In the genomic region with DNA sequence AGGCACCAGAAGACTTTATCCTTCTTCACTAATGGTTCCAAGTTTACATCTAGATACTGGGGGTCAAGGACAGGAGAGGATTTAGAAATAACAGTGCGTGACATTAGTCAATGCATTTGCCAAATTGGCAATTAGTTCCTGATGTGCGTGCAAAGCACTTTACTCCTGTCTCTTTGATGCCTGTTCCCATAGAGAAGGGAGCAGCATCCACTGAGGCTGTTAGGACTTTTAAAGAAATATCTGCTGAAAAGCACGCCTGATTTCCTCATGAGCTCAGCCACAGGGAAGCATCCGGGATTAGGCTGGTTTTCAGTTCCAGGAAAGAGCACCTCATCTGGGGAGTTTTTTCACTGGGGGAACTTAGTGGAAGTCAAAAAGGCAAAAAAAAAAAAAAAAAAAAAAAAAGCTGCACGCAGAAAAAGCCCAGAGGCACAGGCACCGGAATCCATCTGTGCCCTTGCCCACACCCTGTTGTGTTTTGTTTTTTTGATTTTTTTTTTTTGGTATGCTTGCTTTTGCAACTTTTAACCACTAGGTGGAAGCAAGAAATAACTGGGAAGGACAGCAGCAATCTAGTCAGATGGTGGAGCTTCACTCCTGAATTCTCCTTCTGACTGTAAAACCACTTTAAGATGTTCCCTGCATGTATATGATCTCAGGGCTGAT, we compare ENCODE assay signal across 8 mouse cellular contexts. TPM values are rescaled to one million over a fixed set of nuclear protein-coding genes. Genes with fewer than 3 reads are reported as not detected.
DNase-seq lines count a peak whose midpoint lies in the region; ATAC-seq and TF ChIP-seq lines count a peak whose summit lies in the region.

No protein-coding gene starts in this region.

- H3K4me2 ChIP-seq in lung, embryonic 15.5 days: peak overlapping the region; percentile 37; the same call in 1 of the 2 replicates
- peak overlapping the region; percentile 40 for H3K4me2 ChIP-seq in forebrain, postnatal 0 days (ENCODE audit: low read depth)
- H3K4me2 ChIP-seq in midbrain, postnatal 0 days (ENCODE audit: low read depth, low read length, poor library complexity, severe bottlenecking): peak overlapping the region; percentile 24; the same call in 1 of the 2 replicates

- no peak overlapping the region for H3K27ac ChIP-seq in lung, embryonic 15.5 days
- H3K27ac ChIP-seq in forebrain, postnatal 0 days (ENCODE audit: low read depth, low read length): no peak overlapping the region
- no peak overlapping the region for H3K27ac ChIP-seq in midbrain, postnatal 0 days (ENCODE audit: low read depth, low read length)

- no peak for ATAC-seq in lung, embryonic 15.5 days (ENCODE audit: borderline replicate concordance, extremely low read depth, low FRiP score, low TSS enrichment)
- peak; percentile 53 for ATAC-seq in forebrain, postnatal 0 days
- 0 out of 2 replicates have a peak, but pooled peaks have one; percentile 15 for ATAC-seq in midbrain, postnatal 0 days (ENCODE audit: low FRiP score)

- H3K4me1 ChIP-seq in lung, embryonic 15.5 days: peaks cover 27% of the 10 kb centered on the region
- H3K4me1 ChIP-seq in forebrain, postnatal 0 days (ENCODE audit: insufficient read depth): peaks cover 10% of the 10 kb centered on the region; the same call in 1 of the 2 replicates
- peaks cover 10% of the 10 kb centered on the region; the same call in 1 of the 2 replicates for H3K4me1 ChIP-seq in midbrain, postnatal 0 days (ENCODE audit: insufficient read depth, low read length)

- no peak for DNase-seq in lung, postnatal 4 days
- peak; percentile 37 for DNase-seq in c-Kit-positive CD71-positive TER-119-positive erythroid progenitor cells, embryonic 14.5 days (ENCODE audit: low spot score)
- DNase-seq in forebrain, postnatal 0 days: peak; percentile 77
- peak; percentile 28 for DNase-seq in left cerebral cortex, postnatal 4 days
- peak; percentile 81 for DNase-seq in midbrain, postnatal 0 days (ENCODE audit: low spot score)
- DNase-seq in spleen, postnatal 4 days (ENCODE audit: low spot score in 2 of 2): no peak
- DNase-seq in urinary bladder, postnatal 36 days (ENCODE audit: low spot score in 2 of 2): no peak

- H3K27me3 ChIP-seq in lung, embryonic 15.5 days: no peaks in the 10 kb centered on the region
- H3K27me3 ChIP-seq in forebrain, postnatal 0 days (ENCODE audit: insufficient read depth, low read length): no peaks in the 10 kb centered on the region
- no peaks in the 10 kb centered on the region for H3K27me3 ChIP-seq in midbrain, postnatal 0 days (ENCODE audit: insufficient read depth, low read length)

- H3K9me3 ChIP-seq in lung, embryonic 15.5 days: no peaks in the 10 kb centered on the region
- H3K9me3 ChIP-seq in forebrain, postnatal 0 days (ENCODE audit: low read length): no peaks in the 10 kb centered on the region
- no peaks in the 10 kb centered on the region for H3K9me3 ChIP-seq in midbrain, postnatal 0 days (ENCODE audit: low read length)

- H3K9ac ChIP-seq in lung, embryonic 15.5 days: 0 out of 2 replicates have a peak overlapping the region, but pooled peaks have one; percentile 11
- H3K9ac ChIP-seq in forebrain, postnatal 0 days: no peak overlapping the region
- 0 out of 2 replicates have a peak overlapping the region, but pooled peaks have one; percentile 24 for H3K9ac ChIP-seq in midbrain, postnatal 0 days (replicated peaks; ENCODE audit: low read length, poor library complexity, severe bottlenecking)

- WGBS in lung, embryonic 15.5 days: 12% methylated on average over 6 of the region's 6 CpGs
- WGBS in forebrain, postnatal 0 days: 5% methylated on average over 6 of the region's 6 CpGs
- WGBS in midbrain, postnatal 0 days: 3% methylated on average over 6 of the region's 6 CpGs

- peak overlapping the region; percentile 14; the same call in 1 of the 2 replicates for H3K4me3 ChIP-seq in lung, embryonic 15.5 days
- 0 out of 2 replicates have a peak overlapping the region, but pooled peaks have one; percentile 8 for H3K4me3 ChIP-seq in forebrain, postnatal 0 days (ENCODE audit: low read depth, low read length)
- no peak overlapping the region for H3K4me3 ChIP-seq in midbrain, postnatal 0 days (ENCODE audit: low read depth, low read length)

- no peaks in the 10 kb centered on the region for H3K36me3 ChIP-seq in lung, embryonic 15.5 days
- no peaks in the 10 kb centered on the region for H3K36me3 ChIP-seq in forebrain, postnatal 0 days (ENCODE audit: insufficient read depth)
- H3K36me3 ChIP-seq in midbrain, postnatal 0 days (ENCODE audit: insufficient read depth, low read length): no peaks in the 10 kb centered on the region

- intact Hi-C loops in left cerebral cortex, postnatal 4 days (cut with DNase I): loop anchor here (5.0 kb wide), 2 partner anchors 166 to 306 kb away; partner anchors contain the start of gene Fzd7

- TF ChIP-seq CTCF in forebrain, postnatal 0 days (IDR thresholded peaks at IDR 0.05; ENCODE audit: low read depth): peak; percentile 85
- TF ChIP-seq CTCF in midbrain, postnatal 0 days (IDR thresholded peaks at IDR 0.05): peak; percentile 93

RNA-seq across cellular contexts. Expression of gene Cdk15, which starts 59.8 kb away (rescaled TPM):
- polyA plus RNA-seq in lung, embryonic 15.5 days (2015; fragmentation: Nextera tagmentation; extraction: Ambion mirVana): 0.18 TPM in 1 of 2 replicates, not detected in the other
- 0.14 TPM in 1 of 2 replicates, not detected in the other for total RNA-seq in forebrain, postnatal 0 days (2014; rRNA removed)
- 0.62 and 1.0 TPM in 2 replicates for polyA plus RNA-seq in forebrain, postnatal 0 days (2015; fragmentation: Nextera tagmentation; extraction: Ambion mirVana)
- total RNA-seq in left cerebral cortex, postnatal 4 days (2021): under 1 TPM in 1 of 2 experiments, not detected in 1; 0.34 TPM
- 0.66 and 1.1 TPM in 2 replicates for total RNA-seq in midbrain, postnatal 0 days (2014; rRNA removed)
- polyA plus RNA-seq in midbrain, postnatal 0 days (2015; fragmentation: Nextera tagmentation; extraction: Ambion mirVana): 1.7 and 2.1 TPM in 2 replicates

Comparison
In these comparisons a context has a peak if more than half of its experiments do, and no peak if none do; other contexts are left out.
1. DNase-seq: peak in c-Kit-positive CD71-positive TER-119-positive erythroid progenitor cells, embryonic 14.5 days (single experiment), forebrain, postnatal 0 days (single experiment), left cerebral cortex, postnatal 4 days (single experiment) and midbrain, postnatal 0 days (single experiment); none in lung, postnatal 4 days (0 of 2), spleen, postnatal 4 days (0 of 2) and urinary bladder, postnatal 36 days (0 of 2).
2. Peak in every context shown above with its lines, with median percentiles within 50 percentile points of each other: H3K4me2 ChIP-seq.